Mouse (Mus musculus): ENCODE results near the gene Aspm.

The Aspm gene

GRCm38 (mm10) chr1:139501258-139501752 lies 46.7 kb downstream of the Aspm start, which contains the start of gene F13b:
TSS of gene F13b (plus strand) at chr1:139501702.
- no peak for DNase-seq (ENCODE audit: low spot score in 2 of 2)

DNA sequence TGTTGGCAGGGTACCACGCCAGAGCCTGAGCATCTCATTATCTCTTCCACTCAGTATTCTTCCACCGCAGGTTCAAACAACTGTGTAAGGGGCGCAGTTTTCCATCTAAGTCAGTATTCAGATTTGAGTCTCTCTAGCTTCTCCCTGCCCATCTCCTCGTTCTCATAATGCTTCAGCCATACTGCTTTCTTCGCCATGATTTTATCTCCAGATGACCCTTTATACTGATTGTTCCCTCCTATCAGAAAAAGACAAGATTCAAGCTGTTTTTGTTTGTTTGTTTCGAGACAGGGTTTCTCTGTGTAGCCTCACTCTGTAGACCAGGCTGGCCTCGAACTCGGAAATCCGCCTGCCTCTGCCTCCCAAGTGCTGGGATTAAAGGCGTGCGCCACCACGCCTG lies 60.0 kb downstream of the Aspm start:
- DNase-seq (ENCODE audit: low spot score in 2 of 2), result no peak
